Mouse (Mus musculus): Measurements from ENCODE around the gene Sh2d7.
"Not testable (repeated sequence)": the region's sequence is repeated elsewhere in the genome, so short reads cannot be mapped to it uniquely, and the experiment has no call there.

The Sh2d7 gene

GRCm38 (mm10) chr9:54544954-54545315, 6.2 kb downstream of the Sh2d7 start:
- no peak for DNase-seq (ENCODE audit: low spot score)

DNA sequence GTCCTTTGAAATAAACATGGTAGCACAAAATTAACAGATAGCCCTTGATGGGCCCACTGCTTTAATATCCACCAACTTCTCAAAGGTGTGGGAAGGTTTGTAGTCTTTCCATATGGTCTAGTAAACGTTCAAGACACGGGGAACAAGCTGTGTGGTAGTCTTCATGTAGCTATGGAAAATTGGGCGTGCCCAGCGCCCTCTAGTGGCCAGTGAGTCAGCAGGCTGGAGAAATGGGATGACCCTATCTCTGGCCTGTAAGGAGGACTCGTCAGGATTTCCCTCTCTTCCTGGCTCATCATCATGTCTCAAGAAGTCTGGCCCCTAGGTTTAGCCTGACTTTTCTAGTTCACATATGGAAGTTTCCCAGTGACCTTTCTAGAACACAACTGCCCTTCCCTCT, 8.8 kb downstream of the Sh2d7 start:
- peak; percentile 77 for DNase-seq (ENCODE audit: low spot score)

- DNase-seq (ENCODE audit: low spot score): no peak
Measured at GRCm38 (mm10) chr9:54549433-54549832, 10.6 kb downstream of the Sh2d7 start.

DNA sequence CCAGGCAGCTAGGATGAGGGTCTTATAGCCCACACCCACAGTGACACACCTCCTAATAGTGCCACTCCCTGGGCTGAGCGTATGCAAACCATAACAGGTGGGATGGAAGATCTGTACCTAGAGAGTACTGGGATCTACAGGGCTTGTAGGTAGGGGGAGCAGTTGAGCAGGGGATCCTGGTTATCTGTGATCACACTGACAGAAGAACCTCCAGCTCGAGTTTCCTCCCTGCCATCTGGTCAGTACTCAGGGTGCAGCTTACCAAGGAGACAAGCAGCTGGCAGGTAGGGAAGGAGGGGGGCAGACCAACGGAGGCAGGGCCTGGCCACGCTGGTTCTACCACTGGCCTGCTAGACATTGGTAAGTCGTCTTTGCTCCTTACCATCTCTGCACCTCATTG, 13.6 kb downstream of the Sh2d7 start:
- DNase-seq (ENCODE audit: low spot score): peak; percentile 65

- no peak for DNase-seq (ENCODE audit: low spot score)
Measured at GRCm38 (mm10) chr9:54555044-54555443, 16.3 kb downstream of the Sh2d7 start.

- DNase-seq (ENCODE audit: low spot score): no peak
Measured at GRCm38 (mm10) chr9:54558731-54559130, 19.9 kb downstream of the Sh2d7 start.

DNA sequence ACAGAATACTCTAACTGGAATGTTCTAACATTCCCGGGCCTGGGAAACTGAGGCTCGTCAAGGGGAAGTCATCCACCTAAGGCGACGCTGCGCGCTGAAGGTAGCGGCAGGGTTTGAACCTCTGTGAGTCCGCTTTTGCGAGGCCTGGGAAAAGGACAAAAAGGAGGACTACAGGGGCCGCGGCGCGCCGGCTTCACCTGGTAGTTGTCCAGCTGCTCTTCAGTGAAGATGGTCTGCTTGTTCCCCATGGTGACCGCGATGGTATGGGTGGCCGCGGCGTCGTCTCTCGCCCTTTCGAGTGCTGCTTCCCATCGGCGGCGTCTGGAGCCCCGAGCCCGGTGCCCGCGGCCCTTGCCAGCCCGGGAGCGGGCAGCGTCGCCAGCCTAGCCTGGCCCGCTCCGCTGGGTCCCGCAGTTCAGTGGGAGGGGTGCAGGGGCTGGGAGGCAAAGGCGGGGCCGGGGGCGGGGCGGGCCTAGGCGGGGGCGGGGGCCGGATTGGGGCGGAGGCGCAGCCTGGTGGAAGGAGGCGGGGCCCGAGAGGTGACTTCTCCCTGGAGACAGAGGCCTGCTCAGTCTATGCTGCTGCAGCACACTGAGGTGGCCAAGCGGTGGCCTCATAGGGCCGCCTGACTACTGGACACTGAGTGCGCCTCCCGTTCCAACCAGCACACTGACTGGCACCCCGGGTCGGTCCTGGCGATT, 21.1 kb downstream of the Sh2d7 start, which contains the start of gene Cib2:
Cib2 (minus strand) TSS at position 448 of the 701 bp plus-strand sequence.
- DNase-seq (ENCODE audit: low spot score): peak; percentile 89

DNA sequence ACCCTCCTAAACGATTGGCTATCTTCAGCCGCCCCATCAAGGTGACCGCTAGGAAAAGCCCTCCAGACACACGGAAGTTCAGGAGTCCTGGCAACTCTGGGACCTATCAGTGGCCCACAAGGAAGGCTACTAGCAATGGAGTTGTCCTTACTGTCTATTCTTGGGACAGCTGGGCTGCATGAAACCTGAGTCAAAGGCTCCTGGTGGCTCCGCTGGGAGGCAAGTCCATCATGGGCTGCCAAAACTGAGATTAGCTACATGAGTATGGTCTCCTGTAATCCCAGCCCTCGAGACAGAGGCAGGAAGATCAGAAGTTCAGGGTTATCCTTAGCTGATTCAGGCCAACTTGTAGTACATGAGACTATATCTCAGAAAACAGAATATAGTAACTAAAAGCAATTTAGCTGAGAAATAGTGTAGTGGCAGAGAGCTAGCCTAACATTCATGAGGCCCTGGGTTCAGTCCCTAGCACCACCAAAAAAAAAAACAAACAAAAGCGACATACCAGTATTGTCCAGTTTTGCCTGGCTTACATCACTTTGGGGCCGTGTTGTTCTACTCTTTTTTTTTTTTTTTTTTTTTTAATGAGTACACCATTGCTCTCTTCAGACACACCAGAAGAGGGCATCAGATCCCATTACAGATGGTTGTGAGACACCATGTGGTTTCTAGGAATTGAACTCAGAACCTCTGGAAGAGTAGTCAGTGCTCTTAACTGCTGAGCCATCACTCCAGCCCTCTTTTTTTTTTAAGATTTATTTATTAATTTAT, 22.2 kb downstream of the Sh2d7 start:
- DNase-seq (ENCODE audit: low spot score): no peak

GRCm38 (mm10) chr9:54566958-54567357, 28.2 kb downstream of the Sh2d7 start:
- no peak for DNase-seq (ENCODE audit: low spot score)

DNA sequence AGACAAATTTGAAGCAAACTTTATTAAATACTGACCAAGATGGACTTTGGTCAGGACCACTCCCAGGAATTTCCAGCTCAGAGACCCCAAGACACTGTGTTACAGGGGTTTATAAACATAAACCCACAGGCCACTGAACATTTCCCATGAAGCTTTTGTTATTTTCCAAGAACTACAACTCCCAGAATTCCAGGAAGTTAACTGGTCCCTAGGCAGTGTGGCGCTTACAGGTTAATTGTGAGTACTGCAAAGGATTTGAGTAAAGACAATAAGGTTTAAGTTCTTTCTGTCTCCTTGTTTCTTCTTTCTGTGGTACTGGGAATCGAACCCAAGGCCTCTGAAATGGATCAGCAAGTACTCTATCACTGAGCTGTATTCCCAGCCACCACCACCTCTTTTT, 29.9 kb downstream of the Sh2d7 start:
- peak; percentile 32 for DNase-seq (ENCODE audit: low spot score)

DNA sequence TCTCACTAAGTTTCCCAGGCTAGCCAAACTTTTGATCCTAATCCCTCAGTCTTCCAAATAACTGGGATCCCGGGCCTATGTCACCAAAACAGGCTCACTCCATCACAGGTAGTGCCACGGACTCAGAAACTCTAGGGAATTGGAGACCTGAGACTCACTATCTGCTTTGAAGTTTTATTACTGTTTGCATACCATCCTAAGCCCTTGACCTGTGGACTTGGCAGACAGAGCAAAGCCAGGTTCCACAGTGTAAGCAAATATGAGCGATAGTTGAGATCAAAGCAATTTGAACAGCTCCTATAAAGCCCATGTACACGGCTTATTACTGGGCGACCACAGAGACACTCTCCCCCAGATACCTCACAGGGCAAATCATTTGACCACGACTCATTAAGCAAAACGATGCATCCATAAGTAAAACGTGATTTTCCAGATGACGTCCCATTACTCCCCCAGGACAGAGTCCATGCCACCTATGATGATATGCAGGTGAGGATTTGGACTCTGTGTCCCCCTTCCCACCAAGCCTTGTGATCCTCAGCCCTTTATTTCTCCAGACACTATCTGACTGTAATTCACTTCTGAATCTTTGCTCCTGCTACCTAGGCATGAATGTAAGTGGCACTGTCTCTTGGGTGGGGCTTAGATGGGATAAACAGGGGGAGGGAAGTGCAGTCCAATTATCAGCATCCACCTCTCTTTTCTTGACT, 32.5 kb downstream of the Sh2d7 start:
- no peak for DNase-seq (ENCODE audit: low spot score)

- DNase-seq (ENCODE audit: low spot score): no peak
Measured at GRCm38 (mm10) chr9:54583712-54584111, 44.9 kb downstream of the Sh2d7 start.

GRCm38 (mm10) chr9:54584127-54584526, 45.3 kb downstream of the Sh2d7 start:
- not testable (repeated sequence) for DNase-seq (ENCODE audit: low spot score)

DNA sequence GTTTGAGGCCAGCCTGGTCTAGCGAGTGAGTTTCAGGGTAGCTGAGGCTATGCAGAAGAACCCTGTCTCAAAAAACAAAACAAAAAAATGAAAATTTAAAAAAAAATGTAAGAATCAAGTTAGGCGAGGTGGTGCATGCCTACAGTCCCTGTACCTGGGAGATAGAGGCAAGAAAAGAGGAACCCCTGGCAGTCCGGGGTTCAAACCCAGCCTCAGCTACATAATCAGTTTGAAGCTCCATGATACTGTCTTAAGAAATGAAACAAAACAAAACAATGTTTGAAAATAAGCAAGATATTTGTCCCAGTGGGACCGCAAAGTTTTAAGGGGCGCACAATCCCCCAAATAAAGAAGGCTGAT, 47.0 kb downstream of the Sh2d7 start:
- DNase-seq (ENCODE audit: low spot score): no peak

DNA sequence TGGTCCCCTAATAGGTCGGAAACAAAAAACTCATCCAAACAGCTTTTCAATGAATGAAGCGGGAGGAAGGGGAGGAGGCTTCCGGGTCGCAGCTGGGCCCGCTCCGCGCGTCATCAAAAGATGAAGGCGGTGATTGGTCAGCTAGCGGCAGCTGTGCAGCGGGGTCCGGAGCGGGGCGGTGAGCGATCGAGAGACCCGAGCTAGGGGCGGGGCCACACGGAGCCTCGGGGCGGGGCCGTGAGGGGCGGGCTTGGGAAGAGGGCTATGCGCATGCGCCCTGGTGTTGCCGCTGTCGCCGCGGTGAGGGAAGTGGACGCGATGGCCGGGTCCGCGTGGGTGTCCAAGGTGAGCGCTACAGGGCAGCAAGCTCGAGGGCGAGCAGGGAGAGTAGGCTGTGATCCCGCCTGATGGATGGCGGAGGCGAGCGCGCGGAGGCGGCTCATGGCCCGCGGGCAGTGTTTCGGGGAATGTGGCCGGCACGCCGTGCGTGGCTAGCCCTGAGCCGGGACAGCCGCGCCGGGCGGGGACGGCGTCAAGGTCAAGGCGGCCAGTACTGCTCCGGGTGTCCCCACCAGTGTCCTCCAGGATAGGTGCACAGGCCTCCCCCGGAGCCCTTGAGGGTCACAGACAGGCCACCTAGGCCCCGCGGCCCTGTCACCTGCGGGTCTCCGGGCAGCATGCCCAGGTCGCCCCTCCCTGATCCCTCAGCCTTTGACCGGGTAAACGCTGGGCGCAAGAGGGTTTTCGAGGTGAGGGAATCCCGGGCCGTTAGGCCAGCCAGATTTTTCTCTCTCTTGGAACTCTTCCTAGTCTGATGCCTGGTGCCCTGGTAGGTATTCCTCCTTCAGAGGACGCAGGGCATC, 47.6 kb downstream of the Sh2d7 start, which contains the start of gene Idh3a:
Idh3a (plus strand) TSS at position 136 of the 863 bp plus-strand sequence.
- peak; percentile 99 for DNase-seq (ENCODE audit: low spot score)

GRCm38 (mm10) chr9:54587863-54588262, 49.1 kb downstream of the Sh2d7 start:
- no peak for DNase-seq (ENCODE audit: low spot score)

- not testable (repeated sequence) for DNase-seq (ENCODE audit: low spot score)
Measured at GRCm38 (mm10) chr9:54593652-54594051, 54.9 kb downstream of the Sh2d7 start.
